Mouse (Mus musculus) right cerebral cortex, postnatal 14 days (tissue): ENCODE data around the gene Rpl31.

Source experiments
- DNase-seq: peaks from one replicate; pipeline ENCODE4 v3.0.0; 2022

The Rpl31 gene

DNA sequence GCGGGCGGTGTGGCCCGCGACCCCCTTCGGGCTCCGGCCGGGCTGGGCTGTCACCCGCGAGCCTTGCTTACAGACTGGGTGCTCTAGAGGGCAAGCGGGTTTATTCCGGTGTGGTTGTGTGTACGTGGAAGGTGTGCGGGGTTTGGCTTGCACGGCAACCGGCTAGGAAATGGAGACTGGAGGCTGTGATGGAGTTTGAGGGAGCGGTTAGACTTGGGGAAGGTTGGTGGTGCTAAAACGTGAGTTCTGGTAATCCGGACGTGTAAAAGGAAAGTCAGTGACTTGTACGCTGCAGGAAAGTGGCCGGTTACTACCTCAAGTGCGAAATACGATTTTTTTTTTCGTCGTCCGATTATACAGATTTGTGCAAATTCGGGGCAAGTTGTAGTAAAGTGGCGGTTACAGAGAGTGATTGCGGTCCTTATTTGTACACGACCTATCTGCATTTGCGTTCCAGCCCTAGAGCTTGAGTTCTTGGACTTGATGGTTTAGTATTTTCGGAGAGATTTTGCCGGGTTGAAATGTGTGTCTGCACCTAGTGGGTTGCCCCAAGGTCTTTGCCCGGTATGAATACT is 712 bp downstream of the Rpl31 start:
- DNase-seq = peak; percentile 36

DNA sequence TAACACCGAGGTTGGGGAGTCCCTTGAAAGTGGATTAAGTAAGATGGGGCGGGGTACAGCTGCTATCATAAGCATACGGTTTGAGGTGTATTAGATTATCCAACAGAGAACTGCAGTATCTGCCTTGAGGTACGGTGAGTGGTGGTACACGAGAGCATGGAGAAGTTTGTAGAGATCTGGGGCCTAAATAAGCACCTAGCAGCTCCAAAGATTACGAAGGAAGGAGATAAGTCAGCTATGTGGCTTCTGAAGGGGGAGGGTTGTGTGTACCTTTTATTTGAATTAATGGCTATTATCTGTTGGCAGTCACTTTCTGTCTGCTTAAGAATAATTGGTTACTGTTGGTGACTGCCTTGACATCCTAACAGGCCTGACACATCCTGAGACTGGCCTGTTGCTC is 2.8 kb downstream of the Rpl31 start:
- no peak for DNase-seq

DNA sequence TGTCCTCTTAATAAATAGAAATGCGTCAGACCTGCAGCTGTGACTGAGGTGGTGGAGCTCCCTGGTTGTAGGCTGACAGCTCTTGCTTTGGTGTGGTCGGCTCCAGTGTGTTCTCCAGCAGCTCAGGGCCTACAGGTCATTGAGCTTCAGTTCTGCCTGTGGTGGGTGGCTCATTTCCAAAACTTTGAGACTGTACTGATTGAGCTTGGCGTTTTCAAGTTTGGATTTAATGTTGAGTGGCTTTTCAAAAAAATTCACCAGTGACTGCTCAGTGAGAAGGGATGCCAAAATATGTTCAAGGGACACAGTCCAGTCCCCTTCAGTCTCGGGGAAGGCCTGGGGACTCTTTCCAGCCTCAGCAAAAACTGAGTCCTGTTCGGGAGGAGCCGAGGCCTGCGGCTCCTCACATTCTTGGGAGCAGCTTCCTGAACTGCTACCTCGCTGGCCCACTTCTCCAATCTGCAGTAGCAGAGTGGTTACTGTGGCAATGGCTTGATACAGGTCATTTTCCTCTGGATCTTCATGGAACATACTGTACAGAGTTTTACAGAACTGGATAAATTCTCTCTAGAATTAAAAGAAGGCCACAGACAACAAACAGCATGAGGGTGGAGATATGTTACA is 4.7 kb downstream of the Rpl31 start:
- no peak for DNase-seq

GRCm38 (mm10) chr1:39373378-39373777 is 5.7 kb downstream of the Rpl31 start:
- no peak for DNase-seq

DNA sequence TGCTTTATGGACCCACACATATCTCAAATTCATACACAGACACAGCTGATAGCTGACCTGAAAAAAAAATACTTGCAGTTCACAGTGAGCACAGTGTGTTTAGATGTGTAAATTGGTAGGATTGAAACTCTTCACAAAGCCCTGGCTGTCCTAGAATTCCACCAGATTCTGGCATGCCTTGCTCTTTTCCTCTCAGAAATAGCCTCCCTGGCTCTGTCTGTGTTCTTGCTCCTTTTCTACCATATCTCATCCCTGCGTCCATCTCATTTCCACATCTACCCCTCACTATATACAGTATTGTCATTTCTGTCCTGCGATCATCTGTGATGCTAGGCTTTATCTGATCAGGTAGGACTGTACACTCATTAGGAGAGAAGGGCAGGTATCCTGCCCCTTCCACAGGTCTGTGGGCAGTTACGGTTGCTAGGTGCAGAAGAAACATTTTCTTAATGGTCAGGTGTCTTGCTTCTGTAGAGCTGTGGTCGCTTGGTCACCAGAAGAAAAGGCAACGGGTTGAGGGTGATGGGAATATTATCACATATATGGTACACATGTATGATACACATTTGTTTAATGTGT is 6.7 kb downstream of the Rpl31 start:
- no peak for DNase-seq

DNA sequence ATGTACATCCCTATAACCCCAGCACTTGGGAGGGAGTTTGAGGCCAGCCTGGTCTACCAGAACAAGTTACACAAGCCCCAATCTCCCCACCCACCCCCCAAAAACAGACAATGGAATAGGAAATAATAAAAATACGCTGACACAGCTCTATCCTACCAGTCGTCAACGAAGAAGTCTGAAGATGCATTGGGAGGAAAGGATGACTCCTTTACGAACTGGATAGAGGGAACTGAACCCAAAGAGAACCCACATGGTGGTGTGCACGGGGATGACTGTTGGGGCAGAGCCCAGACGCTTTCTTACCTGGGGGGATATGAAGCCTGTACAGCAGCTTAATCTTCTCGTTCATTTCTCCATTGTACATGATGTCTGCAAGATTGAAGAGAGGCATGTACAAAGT is 8.5 kb downstream of the Rpl31 start:
- no peak for DNase-seq

DNA sequence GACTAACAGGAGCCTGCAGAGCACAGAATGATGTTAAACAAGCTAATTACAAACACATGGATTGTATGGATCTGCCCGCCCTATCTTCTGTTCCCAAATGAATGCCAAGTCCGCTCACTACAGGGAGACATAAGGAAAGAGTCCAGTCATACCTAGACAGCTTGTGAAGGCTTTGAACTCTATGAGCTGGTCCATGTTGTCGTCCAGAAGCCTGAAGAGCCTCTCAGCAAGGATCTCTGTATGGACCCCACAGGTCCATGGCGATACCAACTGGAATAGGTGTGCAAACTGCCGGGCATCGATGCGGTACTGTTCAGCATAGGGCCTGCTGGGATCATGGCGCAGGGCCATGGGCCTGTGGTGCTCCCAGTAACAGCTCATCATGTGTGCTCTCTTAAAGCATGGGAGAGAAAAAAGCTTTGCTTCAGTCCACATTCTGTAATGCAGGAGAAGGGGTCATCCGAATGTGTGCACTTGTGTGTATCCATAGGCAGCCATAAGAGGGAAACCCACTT is 9.1 kb downstream of the Rpl31 start:
- no peak for DNase-seq

- no peak for DNase-seq
Measured at GRCm38 (mm10) chr1:39378540-39378939, 10.9 kb downstream of the Rpl31 start.

DNA sequence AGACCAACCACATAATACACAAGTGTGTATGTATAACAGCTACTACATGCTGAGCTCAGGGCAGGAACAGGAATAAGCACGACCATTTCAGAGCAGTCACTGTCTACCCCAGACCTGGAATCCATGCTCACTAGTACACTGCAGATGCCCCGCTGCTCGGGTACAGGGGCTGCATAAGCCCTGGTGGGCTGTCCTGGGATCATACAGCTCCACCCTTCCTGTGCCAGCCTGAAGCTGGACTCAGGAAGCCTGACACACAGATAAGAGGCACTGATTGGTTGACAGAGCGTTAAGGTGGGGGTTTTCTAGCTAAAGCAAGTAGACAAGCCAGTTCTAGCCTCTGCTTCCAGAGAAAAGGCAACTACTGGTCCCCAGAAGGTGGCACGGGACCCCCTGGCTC is 11.4 kb downstream of the Rpl31 start:
- no peak for DNase-seq

GRCm38 (mm10) chr1:39381017-39381416 is 13.4 kb downstream of the Rpl31 start:
- no peak for DNase-seq

GRCm38 (mm10) chr1:39384914-39385313 is 17.3 kb downstream of the Rpl31 start:
- no peak for DNase-seq

DNA sequence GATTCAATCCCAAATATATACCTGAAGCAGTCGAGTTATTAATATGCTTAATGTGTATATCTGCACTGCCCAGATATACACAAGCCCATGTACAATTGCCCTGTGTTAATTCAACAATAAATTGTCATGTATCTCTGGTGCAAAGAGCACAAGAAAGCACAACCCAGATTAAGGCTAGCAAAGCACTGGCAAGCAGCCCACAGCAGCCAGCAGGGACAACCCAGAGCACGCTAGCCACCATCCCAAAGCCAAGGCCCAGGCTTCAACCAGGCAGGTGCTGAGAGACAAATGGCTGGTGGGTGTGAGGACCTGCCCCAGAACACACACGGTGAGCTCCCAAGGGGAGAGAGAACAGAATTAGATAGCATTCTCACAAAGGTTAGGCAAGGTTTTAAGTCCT is 18.8 kb downstream of the Rpl31 start:
- no peak for DNase-seq

- no peak for DNase-seq
Measured at GRCm38 (mm10) chr1:39387497-39387896, 19.9 kb downstream of the Rpl31 start.

DNA sequence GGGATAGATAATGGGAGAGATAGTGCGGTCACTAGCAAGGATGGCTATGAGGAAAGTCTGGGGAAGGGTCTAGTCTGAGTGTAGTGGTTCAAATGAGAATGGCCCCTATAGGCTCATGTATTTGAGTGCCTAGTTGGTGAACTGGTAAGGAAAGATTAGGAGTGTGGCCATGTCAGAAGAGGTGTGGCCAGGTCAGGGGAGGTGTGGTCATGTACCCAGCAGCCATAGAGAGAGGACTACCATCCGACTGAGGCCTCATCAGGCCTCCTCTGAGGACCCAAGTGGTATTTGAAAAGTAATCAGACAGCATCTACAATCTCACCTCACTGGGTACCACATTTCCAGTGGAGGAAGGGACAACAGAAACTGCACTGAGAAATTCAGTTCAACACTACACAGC is 20.5 kb downstream of the Rpl31 start:
- DNase-seq = no peak

DNA sequence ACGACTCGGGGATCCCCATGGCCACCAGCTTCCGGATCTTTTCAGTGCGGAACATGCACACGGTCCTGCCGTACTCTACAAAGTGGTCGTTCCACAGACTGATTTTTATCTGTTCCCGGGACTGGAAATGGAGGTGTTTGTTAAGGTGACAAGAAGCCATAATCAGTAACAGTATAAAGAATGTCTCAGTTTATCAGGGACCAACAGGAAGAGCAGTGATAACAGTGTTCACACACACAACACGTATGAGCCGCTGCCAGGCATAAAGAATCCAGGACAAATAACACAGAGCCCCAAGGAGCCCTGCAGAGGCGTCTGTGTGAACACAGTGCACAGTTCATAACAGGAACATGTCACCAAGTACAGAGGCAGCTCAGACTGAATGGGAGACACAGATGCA is 21.7 kb downstream of the Rpl31 start:
- DNase-seq = no peak

DNA sequence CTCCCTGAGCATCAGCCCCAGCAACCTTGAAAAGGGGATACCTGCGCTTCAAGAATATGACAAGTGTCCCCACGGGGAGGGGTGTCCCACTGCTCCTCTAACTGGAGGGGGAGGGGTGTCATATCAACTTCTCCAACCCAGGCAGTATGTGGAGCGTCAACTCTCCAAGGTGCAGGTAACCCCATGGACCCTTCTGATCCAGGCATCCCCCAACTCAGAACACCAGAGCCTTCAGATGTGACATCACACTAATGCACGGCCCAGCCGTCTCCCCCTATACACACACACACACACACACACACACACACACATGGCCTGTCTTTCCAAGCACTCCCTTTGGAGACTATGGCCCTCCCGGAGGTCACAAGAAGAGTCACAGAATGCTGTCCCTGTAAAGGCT is 24.0 kb downstream of the Rpl31 start:
- no peak for DNase-seq

DNA sequence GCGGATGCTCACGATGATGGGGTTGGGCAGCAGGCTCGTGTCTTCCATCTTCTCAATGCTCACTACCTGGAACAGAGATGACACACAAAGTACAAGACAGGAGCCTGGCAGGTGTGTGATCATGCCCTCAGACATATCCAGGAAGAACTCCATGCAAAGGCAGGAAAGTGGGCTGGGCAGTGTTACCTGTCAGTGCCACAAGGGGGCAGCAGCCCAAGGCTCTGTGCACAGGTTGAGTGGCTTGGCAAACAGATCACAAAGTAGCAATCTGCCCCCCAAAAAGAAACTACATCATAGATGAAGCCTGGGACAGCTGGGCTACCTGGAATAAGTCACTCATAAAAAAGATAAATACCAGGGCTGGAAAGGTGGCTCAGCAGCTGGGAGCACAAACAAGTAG is 24.5 kb downstream of the Rpl31 start:
- DNase-seq = peak; percentile 76

DNA sequence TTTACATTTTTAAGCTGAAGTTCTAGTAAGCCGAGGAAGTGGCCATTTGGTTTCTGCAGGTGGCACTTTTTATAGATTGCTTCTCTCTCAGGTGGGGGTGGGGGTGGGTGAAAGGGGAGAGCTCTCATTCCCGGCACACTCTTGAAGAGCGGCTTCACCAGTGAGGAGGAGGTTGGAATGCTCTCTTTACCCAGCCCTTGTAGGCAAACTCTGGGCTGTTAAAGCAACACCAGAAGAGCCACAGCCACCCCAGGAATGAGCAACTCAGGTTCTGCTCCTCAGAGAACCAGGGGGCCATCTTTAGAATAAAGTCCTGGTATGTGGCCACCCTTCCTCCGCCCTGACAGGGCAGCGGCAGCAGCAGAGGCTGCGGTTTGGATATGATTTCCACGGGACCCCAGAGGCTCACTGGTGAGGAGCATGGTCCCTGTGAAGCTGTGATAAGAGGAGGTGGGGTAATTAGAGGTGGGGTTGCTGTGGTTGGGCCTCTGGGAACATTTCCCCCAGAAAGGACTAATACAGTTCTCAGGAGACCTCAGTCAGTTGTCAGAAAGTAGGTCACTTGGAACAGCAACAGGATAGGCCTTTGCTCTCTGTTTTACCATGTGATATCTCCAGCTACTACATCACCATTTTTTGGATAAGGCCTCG is 25.7 kb downstream of the Rpl31 start:
- no peak for DNase-seq

DNA sequence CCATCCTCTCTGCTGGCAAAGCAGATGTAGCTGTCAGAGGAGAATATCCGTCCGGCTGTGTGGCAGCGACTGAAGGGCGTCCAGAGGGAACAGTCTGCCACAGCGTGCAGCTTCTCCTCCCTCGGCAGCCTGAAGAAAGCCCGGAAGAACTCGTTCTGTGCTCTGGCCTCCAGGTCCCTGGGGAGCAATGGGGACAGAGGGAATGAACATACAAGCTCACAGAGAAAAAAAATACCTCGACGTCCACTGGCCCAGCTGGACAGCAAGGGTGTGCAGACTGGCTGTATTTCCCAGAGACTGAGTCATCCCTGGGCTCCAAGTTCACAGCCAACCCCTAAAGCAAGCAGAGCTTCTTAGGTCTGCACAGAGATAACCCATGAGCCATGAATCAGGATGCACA is 26.5 kb downstream of the Rpl31 start:
- no peak for DNase-seq

- DNase-seq = no peak
Measured at GRCm38 (mm10) chr1:39394650-39395049, 27.0 kb downstream of the Rpl31 start.

DNA sequence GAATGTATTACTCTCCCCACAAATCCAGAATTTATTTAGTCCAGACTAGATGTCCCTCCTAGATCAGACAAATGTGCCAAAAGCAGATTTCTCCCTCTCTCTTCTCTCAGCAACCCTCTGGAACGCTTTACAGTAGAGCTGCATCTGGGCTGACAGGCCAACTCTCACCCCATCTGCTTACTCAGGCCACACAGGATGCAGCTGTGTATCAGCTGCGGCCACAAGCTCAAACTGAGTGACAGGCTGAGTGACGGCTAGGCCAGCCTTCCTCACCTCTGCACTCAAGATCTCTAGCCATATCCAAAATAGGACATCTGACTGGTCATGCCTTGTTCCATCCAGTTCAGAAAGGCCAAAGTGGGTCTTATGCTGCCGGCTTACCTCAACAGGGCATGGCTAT is 28.7 kb downstream of the Rpl31 start:
- DNase-seq = no peak

DNA sequence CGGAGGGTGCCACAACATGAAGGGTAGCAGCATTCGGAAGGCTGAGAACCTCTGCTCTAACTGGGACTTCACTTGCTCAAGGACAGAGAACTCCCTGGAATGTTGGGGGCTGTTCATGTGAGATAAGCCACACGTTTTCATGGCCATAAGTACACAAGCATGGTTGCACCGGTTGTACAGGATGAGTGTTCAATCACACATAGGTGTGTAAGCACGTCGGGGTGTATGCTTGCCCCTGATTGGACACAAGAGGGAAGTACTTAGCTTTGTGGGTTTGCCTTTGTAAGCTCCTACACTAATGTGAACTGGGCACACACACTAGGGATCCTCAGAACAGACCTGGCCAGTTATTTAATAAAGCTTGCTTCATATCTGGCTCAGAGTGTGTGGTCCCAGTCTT is 30.6 kb downstream of the Rpl31 start:
- no peak for DNase-seq

- DNase-seq = no peak
Measured at GRCm38 (mm10) chr1:39399228-39399627, 31.6 kb downstream of the Rpl31 start.

GRCm38 (mm10) chr1:39400173-39400572 is 32.5 kb downstream of the Rpl31 start:
- no peak for DNase-seq
